Mouse (Mus musculus): ENCODE measurements around the gene Fads6.

GRCm38 (mm10) chr11:115283486-115283765 lies 14.0 kb downstream of the Fads6 start:
- TF ChIP-seq CTCF (IDR thresholded peaks at IDR 0.05; ENCODE audit: extremely low read depth, insufficient read depth, low read length) = no peak
- no peak for TF ChIP-seq POLR2A (IDR thresholded peaks at IDR 0.05; ENCODE audit: extremely low read depth, insufficient read depth, low read length)

All from cortical plate, adult 2 months (tissue).